Mouse (Mus musculus) midbrain, embryonic 10.5 days (tissue): ENCODE measurements around the gene Ubp1. TPM values are rescaled to one million over a fixed set of nuclear protein-coding genes. Genes with fewer than 3 reads are reported as not detected.

Experiments
- DNase-seq: peaks from one replicate; pipeline ENCODE4 v3.0.0-alpha.2; 2017; ENCODE audit warnings: low spot score
- H3K27ac ChIP-seq: fragments of 300-500 bp; sonication (generic); replicated peaks from 2 replicates; pipeline ENCODE4 v1.5.1; 2016; ENCODE audit warnings: mild to moderate bottlenecking
- H3K27me3 ChIP-seq: fragments of 300-500 bp; sonication (generic); 2 replicates; pipeline ENCODE4 v1.6.1; 2016; ENCODE audit warnings: low read depth, mild to moderate bottlenecking; ENCODE audit not compliant: poor library complexity, severe bottlenecking
- H3K36me3 ChIP-seq: fragments of 300-500 bp; sonication (generic); 2 replicates; pipeline ENCODE4 v1.6.1; 2016; ENCODE audit warnings: mild to moderate bottlenecking, moderate library complexity
- H3K4me1 ChIP-seq: fragments of 300-500 bp; sonication (generic); 2 replicates; pipeline ENCODE4 v1.6.1; 2016
- H3K4me3 ChIP-seq: fragments of 300-500 bp; sonication (generic); 2 replicates; pipeline ENCODE4 v1.5.1; 2016; ENCODE audit warnings: mild to moderate bottlenecking, moderate library complexity
- H3K9me3 ChIP-seq: fragments of 300-500 bp; sonication (generic); replicated peaks from 2 replicates; pipeline ENCODE4 v1.6.1; 2016; ENCODE audit warnings: mild to moderate bottlenecking
- whole genome bisulfite sequencing: fragments of 180-500 bp; shearing (Covaris S2); methylation state at CpG from one replicate; pipeline ENCODE4 v1.1.7; 2016; 5-methylcytosine and 5-hydroxymethylcytosine counted together
- polyA plus RNA-seq: library from polyadenylated mRNA; unstranded; fragments of >200 nt; fragmentation: Nextera tagmentation; extraction: Ambion mirVana; gene quantifications from 2 replicates; pipeline ENCODE4 v1.2.1, GENCODE M21; 2016

Ubp1 gene
- polyA plus RNA-seq, 1 experiment from 2014 or later, result 36.2 TPM

DNA sequence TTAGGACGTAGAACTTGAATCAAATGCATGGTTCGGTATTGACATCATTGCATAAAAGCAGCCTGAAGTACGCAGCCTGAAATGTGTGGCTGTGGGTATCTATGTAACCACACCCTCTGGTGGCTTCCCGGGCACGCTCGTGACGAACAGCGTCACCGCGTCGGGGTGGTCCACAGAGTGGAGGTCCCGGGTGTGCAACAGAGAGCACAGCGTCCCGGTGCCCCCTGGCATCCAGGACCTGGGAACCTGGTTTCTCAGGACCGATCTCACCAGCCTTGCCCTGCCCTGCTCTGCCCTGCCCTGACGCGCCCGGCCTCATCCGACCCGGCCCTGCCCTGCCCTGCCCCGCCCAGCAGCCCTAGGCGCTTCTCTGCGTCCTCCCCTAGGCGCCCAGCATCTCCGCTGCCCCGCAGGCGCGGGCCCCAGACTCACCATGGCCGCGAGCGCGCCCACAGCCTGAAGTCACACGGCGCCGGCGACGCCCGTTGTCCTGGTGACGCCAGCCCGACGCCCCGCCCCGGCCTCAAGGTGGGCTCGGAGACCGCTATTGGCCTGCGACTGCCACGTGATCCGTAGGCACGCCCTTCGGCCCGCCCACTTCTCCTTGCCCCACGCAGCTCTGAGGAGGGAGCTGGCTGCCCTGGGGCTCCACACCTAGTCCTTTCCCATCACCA lies 95.7 kb downstream of the Ubp1 start:
- WGBS, result under 1% methylated on average over 52 of the region's 52 CpGs
- H3K27ac ChIP-seq, result peak overlapping the region; percentile 84
- 0 out of 2 replicates have a peak, but pooled peaks cover 9% of the 10 kb centered on the region for H3K27me3 ChIP-seq
- DNase-seq, result peak; percentile 92
- H3K4me1 ChIP-seq, result peaks cover 17% of the 10 kb centered on the region
- H3K4me3 ChIP-seq, result peak overlapping the region; percentile 75
- no peaks in the 10 kb centered on the region for H3K36me3 ChIP-seq
- no peaks in the 10 kb centered on the region for H3K9me3 ChIP-seq

Other genes with a start within 250 kb of the Ubp1 start
- gene Pdcd6ip, start 222.7 kb upstream of the Ubp1 start, polyA plus RNA-seq, result 52.2 and 58.6 TPM in 2 replicates
- 32.9 and 44.5 TPM in 2 replicates for gene Clasp2, start 189.5 kb upstream of the Ubp1 start, polyA plus RNA-seq
- 7.0 and 7.7 TPM in 2 replicates for gene Fbxl2, start 115.3 kb downstream of the Ubp1 start, polyA plus RNA-seq
- 0.25 and 0.51 TPM in 2 replicates for gene Susd5, start 126.2 kb downstream of the Ubp1 start, polyA plus RNA-seq